Mouse (Mus musculus) megakaryocyte, embryonic 14.5 days (primary cell): ENCODE results near the gene Slc17a1.

Experiments used
- FLI1 ChIP-seq: IDR thresholded peaks from 2 replicates; pipeline ENCODE4 v1.6.1; 2012; ENCODE audit warnings: low read length, inconsistent platforms, mixed read lengths
- GATA1 ChIP-seq: IDR thresholded peaks from 3 replicates; pipeline ENCODE4 v1.6.1; 2012; ENCODE audit warnings: mixed read lengths, low read length, inconsistent platforms, borderline replicate concordance

DNA sequence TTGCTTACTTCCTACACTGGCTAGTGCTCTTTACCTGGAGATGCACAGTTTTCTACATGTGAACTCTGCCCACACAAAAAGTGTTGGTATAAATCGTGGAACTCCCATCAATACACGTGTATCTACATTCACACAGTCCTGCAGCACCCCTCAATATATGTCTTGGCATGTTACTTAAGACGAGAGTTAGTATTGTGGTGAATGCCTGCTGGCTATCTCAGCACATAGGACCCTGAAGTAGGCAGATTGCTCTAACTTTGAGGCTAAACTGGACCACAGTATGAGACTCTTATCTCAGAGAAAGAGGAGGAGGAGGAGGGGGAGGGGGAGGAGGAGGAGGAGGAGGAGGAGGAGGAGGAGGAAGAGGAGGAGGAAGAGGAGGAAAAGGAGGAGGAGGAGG is 11.6 kb downstream of the Slc17a1 start:
- TF ChIP-seq GATA1 (no peak), FLI1 (no peak)
